In the genomic region with DNA sequence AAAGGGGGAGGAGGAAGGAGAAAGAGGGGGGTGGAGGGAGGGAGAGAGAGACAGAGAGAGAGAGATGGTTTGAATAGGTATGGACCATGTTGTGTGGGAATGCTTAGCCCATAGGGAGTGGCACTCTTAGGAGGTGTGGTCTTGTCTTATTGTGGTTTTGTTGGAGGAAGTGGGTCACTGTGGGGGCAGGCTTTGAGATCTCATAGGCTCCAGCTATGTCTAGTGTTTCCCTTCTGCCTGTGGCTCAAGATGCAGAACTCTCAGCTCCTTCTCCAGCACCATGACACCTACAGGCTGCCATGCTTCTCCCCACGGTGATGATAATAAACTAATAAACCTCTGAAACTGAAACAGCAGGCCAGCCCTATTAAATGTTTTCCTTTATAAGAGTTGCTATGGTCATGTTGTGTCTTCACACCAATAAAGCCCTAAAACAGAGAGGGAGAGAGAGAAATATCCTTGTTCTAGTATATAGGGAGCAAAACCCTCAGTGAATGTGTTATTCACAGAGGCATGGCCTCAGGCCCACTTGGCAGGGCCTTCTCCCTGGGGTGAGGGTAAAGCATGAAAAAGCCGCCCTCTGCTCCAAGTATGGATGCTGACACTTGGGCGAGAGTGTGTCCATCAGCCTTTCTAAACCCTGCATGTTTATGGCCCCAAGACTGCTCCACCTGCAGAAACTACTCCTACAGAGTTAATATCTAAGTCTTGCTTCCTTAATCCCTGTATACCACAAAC, we compare ENCODE assay signal across 14 mouse cellular contexts. TPM values are rescaled to one million over a fixed set of nuclear protein-coding genes. Genes with fewer than 3 reads are reported as not detected.
DNase-seq lines count a peak whose midpoint lies in the region; ATAC-seq and TF ChIP-seq lines count a peak whose summit lies in the region.
"Had no signal": no experiment of that assay in that cellular context is flagged by ENCODE, and none has a peak within 500 bp of the region (broad histone marks: within the 10 kb centered on the region; RNA-seq: fewer than 3 reads in every experiment).

No protein-coding gene starts in this region.

- no peak for ATAC-seq in liver, embryonic 12.5 days
- ATAC-seq in megakaryocyte, adult 5-6 weeks (ENCODE audit: poor library complexity, severe bottlenecking) = peak; percentile 97
- ATAC-seq: forebrain, embryonic 13.5 days had no signal

- H3K36me3 ChIP-seq in liver, adult 2 months (ENCODE audit: control insufficient read depth, insufficient read depth, low read length) = no peaks in the 10 kb centered on the region
- no peaks in the 10 kb centered on the region for H3K36me3 ChIP-seq in liver, embryonic 12.5 days
- H3K36me3 ChIP-seq: embryonic facial prominence, embryonic 10.5 days; limb, embryonic 15.5 days had no signal

- H3K9ac ChIP-seq in liver, adult 2 months (ENCODE audit: low read depth, low read length) = no peak overlapping the region
- no peak overlapping the region for H3K9ac ChIP-seq in liver, embryonic 12.5 days
- H3K9ac ChIP-seq: forebrain, embryonic 13.5 days; limb, embryonic 15.5 days had no signal

- no peaks in the 10 kb centered on the region for H3K27me3 ChIP-seq in liver, adult 2 months (ENCODE audit: control insufficient read depth, insufficient read depth, low read length)
- H3K27me3 ChIP-seq in liver, embryonic 12.5 days (replicated peaks) = no peaks in the 10 kb centered on the region
- H3K27me3 ChIP-seq: forebrain, embryonic 13.5 days; limb, embryonic 15.5 days had no signal

- DNase-seq in adrenal gland, adult 2 months = peak; percentile 32
- no peak for DNase-seq in adrenal gland, postnatal 4 days (ENCODE audit: low spot score in 2 of 2)
- DNase-seq in liver, adult 2 months (ENCODE audit: extremely low read depth, low read depth, low spot score) = peak; percentile 44
- DNase-seq in adipocyte (ENCODE audit: low spot score) = peak; percentile 65
- DNase-seq in urinary bladder, postnatal 10 days (ENCODE audit: low spot score) = no peak
- no peak for DNase-seq in kidney, postnatal 14 days
- DNase-seq: heart, postnatal 10 days; kidney, adult 2 months had no signal

- peak overlapping the region; percentile 87 for H3K27ac ChIP-seq in liver, adult 2 months (replicated peaks; ENCODE audit: insufficient read depth, low read depth, low read length)
- H3K27ac ChIP-seq in liver, embryonic 12.5 days = no peak overlapping the region
- H3K27ac ChIP-seq: embryonic facial prominence, embryonic 10.5 days; forebrain, embryonic 13.5 days; limb, embryonic 15.5 days had no signal

- TF ChIP-seq CTCF in liver, adult 2 months (IDR thresholded peaks at IDR 0.05; ENCODE audit: low read depth, low read length) = no peak

- TF ChIP-seq POLR2A in liver, adult 2 months (IDR thresholded peaks at IDR 0.05; ENCODE audit: extremely low read depth, insufficient read depth, low read length) = no peak

- no peaks in the 10 kb centered on the region for H3K9me3 ChIP-seq in liver, embryonic 12.5 days (replicated peaks)
- H3K9me3 ChIP-seq: embryonic facial prominence, embryonic 10.5 days; forebrain, embryonic 13.5 days; limb, embryonic 15.5 days had no signal

- WGBS in liver, adult 2 months = 43% methylated on average over 3 of the region's 3 CpGs
- WGBS in liver, embryonic 12.5 days (ENCODE audit: insufficient replicate concordance) = 64% methylated on average over 3 of the region's 3 CpGs

- no peak overlapping the region for H3K4me3 ChIP-seq in liver, adult 2 months (ENCODE audit: insufficient read depth, low read depth, low read length)
- no peak overlapping the region for H3K4me3 ChIP-seq in liver, embryonic 12.5 days
- H3K4me3 ChIP-seq: embryonic facial prominence, embryonic 10.5 days; forebrain, embryonic 13.5 days; limb, embryonic 15.5 days had no signal

- H3K79me2 ChIP-seq in liver, adult 2 months (ENCODE audit: control insufficient read depth, insufficient read depth, low read length) = peaks cover 24% of the 10 kb centered on the region; the same call in 1 of the 2 replicates

- H3K4me1 ChIP-seq in liver, adult 2 months (ENCODE audit: control insufficient read depth, insufficient read depth, low read length) = peaks cover 20% of the 10 kb centered on the region
- H3K4me1 ChIP-seq in liver, embryonic 12.5 days = peaks cover 10% of the 10 kb centered on the region
- H3K4me1 ChIP-seq: embryonic facial prominence, embryonic 10.5 days; limb, embryonic 15.5 days had no signal

- no peak overlapping the region for H3K4me2 ChIP-seq in liver, embryonic 12.5 days
- H3K4me2 ChIP-seq: forebrain, embryonic 13.5 days; limb, embryonic 15.5 days; midbrain, embryonic 11.5 days had no signal

RNA-seq across cellular contexts. Expression of gene 1110059E24Rik, which starts 29.2 kb away (rescaled TPM):
- 10 to 100 TPM; 21.3 to 28.4 TPM for total RNA-seq in adrenal gland, adult 2 months (2021)
- polyA plus RNA-seq in adrenal gland, adult 2 months (2012; rRNA removed) = 0.33 and 0.60 TPM in 2 replicates
- 10 to 100 TPM; 39.0 to 45.5 TPM for total RNA-seq in adrenal gland, postnatal 4 days (2021)
- 18.2 and 24.4 TPM in 2 replicates for total RNA-seq in liver, adult 2 months (2014; rRNA removed)
- 3.5 TPM in 2 replicates for polyA plus RNA-seq in liver, adult 2 months (2012; rRNA removed)
- polyA plus RNA-seq in liver, embryonic 12.5 days (2016; fragmentation: Nextera tagmentation; extraction: Ambion mirVana) = 17.6 and 19.6 TPM in 2 replicates
- total RNA-seq in megakaryocyte, adult 5-6 weeks (2015) = 34.3 and 36.9 TPM in 2 replicates
- total RNA-seq in megakaryocyte, adult 5-6 weeks (2017) = 54.9 and 56.5 TPM in 2 replicates

RNA-seq across cellular contexts. Expression of gene Abhd17b, which starts 29.4 kb away (rescaled TPM):
- total RNA-seq in adrenal gland, adult 2 months (2021) = 10 to 100 TPM; 39.3 to 41.6 TPM
- 21.0 and 32.1 TPM in 2 replicates for polyA plus RNA-seq in adrenal gland, adult 2 months (2012; rRNA removed)
- 10 to 100 TPM; 55.1 to 58.0 TPM for total RNA-seq in adrenal gland, postnatal 4 days (2021)
- total RNA-seq in liver, adult 2 months (2014; rRNA removed) = 14.0 and 16.6 TPM in 2 replicates
- polyA plus RNA-seq in liver, adult 2 months (2012; rRNA removed) = 7.2 and 7.6 TPM in 2 replicates
- 12.6 and 12.9 TPM in 2 replicates for polyA plus RNA-seq in liver, embryonic 12.5 days (2016; fragmentation: Nextera tagmentation; extraction: Ambion mirVana)
- total RNA-seq in megakaryocyte, adult 5-6 weeks (2015) = 42.9 and 47.2 TPM in 2 replicates
- total RNA-seq in megakaryocyte, adult 5-6 weeks (2017) = 30.3 and 32.8 TPM in 2 replicates

Comparison
In these comparisons a context has a peak if more than half of its experiments do, and no peak if none do; other contexts are left out.
1. DNase-seq: peak in adrenal gland, adult 2 months (single experiment), liver, adult 2 months (single experiment) and adipocyte (single experiment); none in adrenal gland, postnatal 4 days (0 of 2), urinary bladder, postnatal 10 days (single experiment) and kidney, postnatal 14 days (single experiment).